Mouse (Mus musculus) heart, embryonic 15.5 days (tissue): Measurements from ENCODE around the gene Gzmm. TPM values are rescaled to one million over a fixed set of nuclear protein-coding genes. Genes with fewer than 3 reads are reported as not detected.

Source experiments
- ATAC-seq: fragments of 200-750 bp; cut with Nextera tagmentation; replicated peaks from 2 replicates; pipeline ENCODE4 v1.8.0; 2017; ENCODE audit warnings: low read depth, moderate TSS enrichment; ENCODE audit not compliant: insufficient number of reproducible peaks, insufficient read depth, low FRiP score
- H3K27ac ChIP-seq: fragments of 300-500 bp; sonication (generic); 2 replicates; pipeline ENCODE4 v1.5.1; 2015; ENCODE audit warnings: mild to moderate bottlenecking, inconsistent platforms
- H3K27me3 ChIP-seq: fragments of 300-500 bp; sonication (generic); 2 replicates; pipeline ENCODE4 v1.6.1; 2015; ENCODE audit warnings: inconsistent platforms
- H3K36me3 ChIP-seq: fragments of 300-500 bp; sonication (generic); 2 replicates; pipeline ENCODE4 v1.6.1; 2015; ENCODE audit warnings: mild to moderate bottlenecking, inconsistent platforms
- H3K4me1 ChIP-seq: fragments of 300-500 bp; sonication (generic); replicated peaks from 2 replicates; pipeline ENCODE4 v1.6.1; 2015; ENCODE audit warnings: inconsistent platforms
- H3K4me2 ChIP-seq: fragments of 300-500 bp; sonication (generic); 2 replicates; pipeline ENCODE4 v1.6.1; 2015; ENCODE audit warnings: inconsistent platforms, mild to moderate bottlenecking, moderate library complexity
- H3K4me3 ChIP-seq: fragments of 300-500 bp; sonication (generic); 2 replicates; pipeline ENCODE4 v1.5.1; 2015; ENCODE audit warnings: mild to moderate bottlenecking, inconsistent platforms
- H3K9ac ChIP-seq: fragments of 300-500 bp; sonication (generic); 2 replicates; pipeline ENCODE4 v1.6.1; 2015; ENCODE audit warnings: mild to moderate bottlenecking, inconsistent platforms
- H3K9me3 ChIP-seq: fragments of 300-500 bp; sonication (generic); replicated peaks from 2 replicates; pipeline ENCODE4 v1.6.1; 2016; ENCODE audit warnings: inconsistent platforms
- WGBS: fragments of 180-500 bp; shearing (Covaris S2); methylation state at CpG from one replicate; pipeline ENCODE4 v1.1.7; 2015; ENCODE audit warnings: mixed read lengths; 5-methylcytosine and 5-hydroxymethylcytosine counted together
- polyA plus RNA-seq: library from polyadenylated mRNA; unstranded; fragments of >200 nt; fragmentation: Nextera tagmentation; extraction: Ambion mirVana; gene quantifications from 2 replicates; pipeline ENCODE4 v1.2.1, GENCODE M21; 2015

The Gzmm gene
- polyA plus RNA-seq, 1 experiment from 2014 or later = 1.1 TPM

- Histone ChIP-seq H3K4me2 (no peak overlapping the region), H3K4me3 (no peak overlapping the region), H3K36me3 (peaks cover 20% of the 10 kb centered on the region), H3K27me3 (peaks cover 55% of the 10 kb centered on the region), H3K4me1 (peaks cover 26% of the 10 kb centered on the region), H3K9ac (no peak overlapping the region), H3K9me3 (no peaks in the 10 kb centered on the region), H3K27ac (no peak overlapping the region)
- ATAC-seq = no peak
- 63% methylated on average over 4 of the region's 4 CpGs for WGBS
These were observed 26.2 kb downstream of the Gzmm start for GRCm38 (mm10) chr10:79714996-79715395.

GRCm38 (mm10) chr10:79716254-79716987 is 27.6 kb downstream of the Gzmm start, which contains the start of gene Hcn2:
Gene Hcn2, plus strand, starts transcription at chr10:79716634.
- Histone ChIP-seq H3K27ac (no peak within 1 kb of the TSS), H3K4me3 (peak within 1 kb of the TSS; percentile 64), H3K4me1 (peaks cover 25% of the 10 kb centered on the region), H3K9me3 (no peaks in the 10 kb centered on the region), H3K9ac (peak within 1 kb of the TSS; percentile 22; the same call in 1 of the 2 replicates), H3K27me3 (peaks cover 61% of the 10 kb centered on the region), H3K36me3 (peaks cover 6% of the 10 kb centered on the region), H3K4me2 (peak within 1 kb of the TSS; percentile 96)
- WGBS = 1% methylated on average over 54 of the region's 91 CpGs
- no peak; the same call in 1 of the 2 replicates for ATAC-seq

DNA sequence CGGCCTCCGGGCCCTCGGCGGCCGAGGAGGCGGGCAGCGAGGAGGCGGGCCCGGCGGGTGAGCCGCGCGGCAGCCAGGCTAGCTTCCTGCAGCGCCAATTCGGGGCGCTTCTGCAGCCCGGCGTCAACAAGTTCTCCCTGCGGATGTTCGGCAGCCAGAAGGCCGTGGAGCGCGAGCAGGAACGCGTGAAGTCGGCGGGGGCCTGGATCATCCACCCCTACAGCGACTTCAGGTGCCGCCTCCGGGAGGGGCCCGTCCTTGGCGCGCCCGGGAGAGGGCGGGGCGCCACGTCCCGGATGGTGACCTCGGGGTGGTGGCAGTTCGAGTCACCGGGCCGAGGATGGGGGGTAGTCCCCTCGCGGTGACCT is 28.2 kb downstream of the Gzmm start:
- Histone ChIP-seq H3K9ac (peak overlapping the region; percentile 22; the same call in 1 of the 2 replicates), H3K4me3 (peak overlapping the region; percentile 64), H3K4me2 (peak overlapping the region; percentile 96), H3K4me1 (peaks cover 25% of the 10 kb centered on the region), H3K9me3 (no peaks in the 10 kb centered on the region), H3K27ac (no peak overlapping the region), H3K27me3 (peaks cover 61% of the 10 kb centered on the region), H3K36me3 (peaks cover under 1% of the 10 kb centered on the region; the same call in 1 of the 2 replicates)
- WGBS = under 1% methylated on average over 41 of the region's 44 CpGs
- ATAC-seq = no peak

GRCm38 (mm10) chr10:79717640-79718357 is 29.0 kb downstream of the Gzmm start:
- Histone ChIP-seq H3K27me3 (peaks cover 61% of the 10 kb centered on the region), H3K27ac (no peak overlapping the region), H3K9ac (no peak overlapping the region), H3K9me3 (no peaks in the 10 kb centered on the region), H3K4me2 (peak overlapping the region; percentile 96), H3K4me1 (peaks cover 21% of the 10 kb centered on the region), H3K36me3 (no peaks in the 10 kb centered on the region), H3K4me3 (peak overlapping the region; percentile 64)
- WGBS = 5% methylated on average over 43 of the region's 43 CpGs
- no peak for ATAC-seq

GRCm38 (mm10) chr10:79721089-79721488 is 32.3 kb downstream of the Gzmm start:
- no peak overlapping the region for H3K4me2 ChIP-seq
- WGBS = 47% methylated on average over 5 of the region's 5 CpGs
- no peak overlapping the region for H3K9ac ChIP-seq
- H3K27me3 ChIP-seq = peaks cover 44% of the 10 kb centered on the region
- no peaks in the 10 kb centered on the region for H3K36me3 ChIP-seq
- no peak overlapping the region for H3K4me3 ChIP-seq
- H3K27ac ChIP-seq = no peak overlapping the region
- ATAC-seq = no peak
- H3K9me3 ChIP-seq = no peaks in the 10 kb centered on the region
- H3K4me1 ChIP-seq = peaks cover 30% of the 10 kb centered on the region

DNA sequence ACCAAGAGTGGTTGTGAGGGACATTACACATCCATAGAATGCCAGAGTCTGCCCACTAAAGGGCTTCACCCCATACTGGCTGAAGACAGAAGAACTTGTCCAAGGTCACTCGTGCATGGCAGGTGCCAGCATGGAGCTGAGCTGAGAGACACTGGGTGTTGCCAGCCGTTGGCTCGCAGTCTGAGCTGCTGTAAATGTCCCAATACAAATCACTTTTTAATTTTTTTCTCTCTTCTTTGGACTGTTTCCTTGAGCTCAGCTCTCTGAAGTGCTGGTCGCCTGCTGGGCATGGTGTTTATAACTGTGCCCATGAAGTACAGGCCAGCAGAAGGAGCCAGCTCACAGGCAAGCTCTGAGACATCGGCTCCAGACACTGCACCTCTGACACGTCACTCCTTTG is 34.2 kb downstream of the Gzmm start:
- H3K4me1 ChIP-seq = peaks cover 11% of the 10 kb centered on the region
- peaks cover 24% of the 10 kb centered on the region for H3K27me3 ChIP-seq
- no peak overlapping the region for H3K4me3 ChIP-seq
- no peak overlapping the region for H3K27ac ChIP-seq
- no peak for ATAC-seq
- H3K36me3 ChIP-seq = no peaks in the 10 kb centered on the region
- H3K9ac ChIP-seq = no peak overlapping the region
- no peaks in the 10 kb centered on the region for H3K9me3 ChIP-seq
- no peak overlapping the region for H3K4me2 ChIP-seq
- WGBS = 64% methylated on average over 6 of the region's 6 CpGs

DNA sequence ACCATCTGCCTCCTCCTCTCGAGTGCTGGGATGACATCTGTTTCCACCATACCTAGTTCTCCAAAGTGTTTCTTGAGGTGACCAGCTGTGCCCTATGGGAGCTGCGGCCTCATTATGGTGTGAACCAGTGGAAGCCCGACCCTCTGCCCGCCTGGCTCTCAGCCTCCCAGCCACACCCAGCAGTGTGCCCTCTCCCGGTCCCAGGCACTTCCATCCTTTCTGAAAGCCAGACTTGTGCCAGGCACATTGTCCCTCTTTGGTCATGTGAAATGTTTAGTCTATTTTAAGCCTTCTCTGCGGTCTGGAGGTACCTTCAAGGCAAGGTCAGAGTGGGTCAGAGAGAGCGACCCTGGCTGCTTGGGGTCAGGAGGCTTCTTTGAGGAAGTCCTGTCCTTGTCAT is 34.9 kb downstream of the Gzmm start:
- Histone ChIP-seq H3K27me3 (peaks cover 21% of the 10 kb centered on the region), H3K4me1 (peaks cover 11% of the 10 kb centered on the region), H3K4me3 (no peak overlapping the region), H3K27ac (no peak overlapping the region), H3K9ac (no peak overlapping the region), H3K4me2 (no peak overlapping the region), H3K9me3 (no peaks in the 10 kb centered on the region), H3K36me3 (no peaks in the 10 kb centered on the region)
- no peak for ATAC-seq
- 61% methylated on average over 7 of the region's 7 CpGs for WGBS

- ATAC-seq = no peak
- Histone ChIP-seq H3K4me1 (peaks cover 20% of the 10 kb centered on the region), H3K9ac (no peak overlapping the region), H3K9me3 (no peaks in the 10 kb centered on the region), H3K4me2 (no peak overlapping the region), H3K27me3 (peaks cover 8% of the 10 kb centered on the region), H3K27ac (no peak overlapping the region), H3K36me3 (no peaks in the 10 kb centered on the region), H3K4me3 (no peak overlapping the region)
- WGBS = 35% methylated on average over 11 of the region's 11 CpGs
These were observed 37.3 kb downstream of the Gzmm start for GRCm38 (mm10) chr10:79726090-79726489.

- no peak overlapping the region for H3K9ac ChIP-seq
- no peak overlapping the region for H3K4me3 ChIP-seq
- H3K4me2 ChIP-seq = no peak overlapping the region
- 0 out of 2 replicates have a peak, but pooled peaks cover under 1% of the 10 kb centered on the region for H3K36me3 ChIP-seq
- H3K27me3 ChIP-seq = peaks cover 8% of the 10 kb centered on the region
- H3K27ac ChIP-seq = no peak overlapping the region
- no peak for ATAC-seq
- 65% methylated on average over 28 of the region's 28 CpGs for WGBS
- peaks cover 13% of the 10 kb centered on the region for H3K4me1 ChIP-seq
- no peaks in the 10 kb centered on the region for H3K9me3 ChIP-seq
These were observed 39.8 kb downstream of the Gzmm start for GRCm38 (mm10) chr10:79728323-79729249.

- no peak overlapping the region for H3K9ac ChIP-seq
- H3K27ac ChIP-seq = no peak overlapping the region
- peaks cover 9% of the 10 kb centered on the region for H3K36me3 ChIP-seq
- peaks cover 8% of the 10 kb centered on the region for H3K4me1 ChIP-seq
- peak overlapping the region; percentile 5; the same call in 1 of the 2 replicates for H3K4me3 ChIP-seq
- peak overlapping the region; percentile 44 for H3K4me2 ChIP-seq
- H3K27me3 ChIP-seq = peaks cover 8% of the 10 kb centered on the region
- H3K9me3 ChIP-seq = no peaks in the 10 kb centered on the region
- 0 out of 2 replicates have a peak, but pooled peaks have one; percentile 11 for ATAC-seq
- WGBS = 55% methylated on average over 13 of the region's 13 CpGs
These were observed 40.6 kb downstream of the Gzmm start for GRCm38 (mm10) chr10:79729357-79729965.
